Comparison of ENCODE assay signal across 25 mouse cellular contexts in the genomic region with DNA sequence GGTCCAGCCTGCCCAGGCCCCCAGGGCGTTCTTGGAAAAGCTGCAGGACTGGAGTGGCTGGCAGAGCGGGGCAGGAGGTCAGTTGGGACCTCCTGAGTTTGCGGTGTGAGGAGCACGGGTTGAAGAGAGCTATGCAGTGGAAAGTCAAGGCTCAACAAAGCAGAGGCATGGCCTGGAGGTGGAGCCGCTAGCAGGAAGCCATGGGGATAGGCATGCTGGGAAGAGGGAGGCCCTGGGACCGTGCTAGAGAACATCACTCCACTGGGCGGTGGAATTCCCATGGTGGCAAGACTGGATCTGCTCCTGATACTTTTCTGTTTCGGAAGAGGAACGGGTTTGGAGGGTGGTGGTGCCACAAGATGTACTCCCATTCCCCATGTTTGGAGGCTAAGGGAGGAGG. TPM values are rescaled to one million over a fixed set of nuclear protein-coding genes. Genes with fewer than 3 reads are reported as not detected.
A peak's percentile ranks its signal among the peaks of the same experiment; 100 is the strongest.
DNase-seq lines count a peak whose midpoint lies in the region; ATAC-seq lines count a peak whose summit lies in the region.
"Had no signal": no experiment of that assay in that cellular context is flagged by ENCODE, and none has a peak within 500 bp of the region (broad histone marks: within the 10 kb centered on the region; RNA-seq: fewer than 3 reads in every experiment).

No protein-coding gene starts in this region.

- no peak overlapping the region for H3K4me3 ChIP-seq in embryonic facial prominence, embryonic 13.5 days
- no peak overlapping the region for H3K4me3 ChIP-seq in embryonic facial prominence, embryonic 10.5 days
- no peak overlapping the region for H3K4me3 ChIP-seq in lung, embryonic 16.5 days (ENCODE audit: low read length)
- no peak overlapping the region for H3K4me3 ChIP-seq in stomach, embryonic 16.5 days (replicated peaks; ENCODE audit: low read length)
- no peak overlapping the region for H3K4me3 ChIP-seq in forebrain, embryonic 13.5 days
- H3K4me3 ChIP-seq: embryonic facial prominence, embryonic 12.5 days; erythroblast, embryonic 14.5 days; forebrain, embryonic 10.5 days; forebrain, embryonic 15.5 days; heart, adult 2 months; heart, embryonic 12.5 days; hindbrain, embryonic 10.5 days; intestine, embryonic 15.5 days had no signal

- H3K27ac ChIP-seq in embryonic facial prominence, embryonic 13.5 days = peak overlapping the region; percentile 23; the same call in 1 of the 2 replicates
- no peak overlapping the region for H3K27ac ChIP-seq in embryonic facial prominence, embryonic 10.5 days (replicated peaks)
- H3K27ac ChIP-seq in lung, embryonic 16.5 days (ENCODE audit: low read length) = peak overlapping the region; percentile 18; the same call in 1 of the 2 replicates
- peak overlapping the region; percentile 61; the same call in 1 of the 2 replicates for H3K27ac ChIP-seq in stomach, embryonic 16.5 days (ENCODE audit: low read length)
- no peak overlapping the region for H3K27ac ChIP-seq in forebrain, embryonic 13.5 days
- H3K27ac ChIP-seq: embryonic facial prominence, embryonic 12.5 days; forebrain, embryonic 10.5 days; forebrain, embryonic 15.5 days; heart, adult 2 months; hindbrain, embryonic 10.5 days; hindbrain, embryonic 14.5 days; intestine, embryonic 15.5 days had no signal

- WGBS in embryonic facial prominence, embryonic 13.5 days = 86% methylated on average over 9 of the region's 9 CpGs
- 91% methylated on average over 9 of the region's 9 CpGs for WGBS in embryonic facial prominence, embryonic 10.5 days
- WGBS in lung, embryonic 16.5 days = 86% methylated on average over 9 of the region's 9 CpGs
- WGBS in stomach, embryonic 16.5 days = 90% methylated on average over 9 of the region's 9 CpGs
- WGBS in forebrain, embryonic 13.5 days = 92% methylated on average over 9 of the region's 9 CpGs

- H3K27me3 ChIP-seq in embryonic facial prominence, embryonic 13.5 days = no peaks in the 10 kb centered on the region
- H3K27me3 ChIP-seq in embryonic facial prominence, embryonic 10.5 days (replicated peaks; ENCODE audit: low read depth, poor library complexity, severe bottlenecking) = no peaks in the 10 kb centered on the region
- H3K27me3 ChIP-seq in lung, embryonic 16.5 days (ENCODE audit: control insufficient read depth, insufficient read depth, low read depth, low read length) = no peaks in the 10 kb centered on the region
- no peaks in the 10 kb centered on the region for H3K27me3 ChIP-seq in stomach, embryonic 16.5 days (ENCODE audit: control insufficient read depth, insufficient read depth, low read length)
- H3K27me3 ChIP-seq in forebrain, embryonic 13.5 days = no peaks in the 10 kb centered on the region
- H3K27me3 ChIP-seq: embryonic facial prominence, embryonic 12.5 days; forebrain, embryonic 15.5 days; heart, embryonic 12.5 days; intestine, embryonic 15.5 days had no signal

- H3K4me1 ChIP-seq in embryonic facial prominence, embryonic 13.5 days = peaks cover 27% of the 10 kb centered on the region; the same call in 1 of the 2 replicates
- peaks cover 51% of the 10 kb centered on the region for H3K4me1 ChIP-seq in embryonic facial prominence, embryonic 10.5 days
- H3K4me1 ChIP-seq in lung, embryonic 16.5 days (replicated peaks; ENCODE audit: control insufficient read depth, insufficient read depth, low read length) = peaks cover 50% of the 10 kb centered on the region
- peaks cover 33% of the 10 kb centered on the region for H3K4me1 ChIP-seq in stomach, embryonic 16.5 days (ENCODE audit: control insufficient read depth, insufficient read depth, low read length)
- no peaks in the 10 kb centered on the region for H3K4me1 ChIP-seq in forebrain, embryonic 13.5 days
- H3K4me1 ChIP-seq: forebrain, embryonic 15.5 days had no signal

- H3K9ac ChIP-seq in embryonic facial prominence, embryonic 13.5 days = no peak overlapping the region
- no peak overlapping the region for H3K9ac ChIP-seq in lung, embryonic 16.5 days (ENCODE audit: low read length)
- no peak overlapping the region for H3K9ac ChIP-seq in stomach, embryonic 16.5 days (ENCODE audit: low read length)
- no peak overlapping the region for H3K9ac ChIP-seq in forebrain, embryonic 13.5 days
- H3K9ac ChIP-seq: embryonic facial prominence, embryonic 12.5 days; forebrain, embryonic 15.5 days; heart, embryonic 12.5 days; hindbrain, embryonic 14.5 days; intestine, embryonic 15.5 days had no signal

- no peak overlapping the region for H3K4me2 ChIP-seq in embryonic facial prominence, embryonic 13.5 days
- no peak overlapping the region for H3K4me2 ChIP-seq in lung, embryonic 16.5 days (ENCODE audit: low read depth, low read length)
- H3K4me2 ChIP-seq in stomach, embryonic 16.5 days (ENCODE audit: low read depth, low read length) = no peak overlapping the region
- H3K4me2 ChIP-seq in forebrain, embryonic 13.5 days = no peak overlapping the region
- H3K4me2 ChIP-seq: embryonic facial prominence, embryonic 12.5 days; forebrain, embryonic 15.5 days; heart, embryonic 12.5 days; hindbrain, embryonic 14.5 days; intestine, embryonic 15.5 days had no signal

- no peak for ATAC-seq in embryonic facial prominence, embryonic 13.5 days (ENCODE audit: insufficient number of reproducible peaks, insufficient read depth, low FRiP score, low TSS enrichment, low read depth)
- no peak for ATAC-seq in lung, embryonic 16.5 days (ENCODE audit: low read depth)
- no peak for ATAC-seq in stomach, embryonic 16.5 days (ENCODE audit: insufficient read depth, low FRiP score)
- ATAC-seq in forebrain, embryonic 13.5 days = no peak
- ATAC-seq: CD4-positive, CD25-positive, alpha-beta regulatory T cell, adult 4 months; forebrain, embryonic 15.5 days; intestine, embryonic 15.5 days had no signal

- H3K36me3 ChIP-seq in embryonic facial prominence, embryonic 13.5 days = peaks cover 32% of the 10 kb centered on the region
- peaks cover 36% of the 10 kb centered on the region for H3K36me3 ChIP-seq in embryonic facial prominence, embryonic 10.5 days (replicated peaks)
- H3K36me3 ChIP-seq in lung, embryonic 16.5 days (ENCODE audit: control insufficient read depth, insufficient read depth, low read length) = peaks cover 11% of the 10 kb centered on the region
- 0 out of 2 replicates have a peak, but pooled peaks cover 2% of the 10 kb centered on the region for H3K36me3 ChIP-seq in stomach, embryonic 16.5 days (ENCODE audit: control insufficient read depth, insufficient read depth, low read length)
- H3K36me3 ChIP-seq in forebrain, embryonic 13.5 days (ENCODE audit: poor library complexity, severe bottlenecking) = peaks cover 33% of the 10 kb centered on the region

- no peak for DNase-seq in embryonic facial prominence, embryonic 10.5 days (ENCODE audit: low spot score)
- DNase-seq in lung, postnatal 36 days = no peak
- DNase-seq in ZHBTc4 (ENCODE audit: low read depth, low spot score) = peak; percentile 60
- DNase-seq in ovary, postnatal 36 days (ENCODE audit: low spot score) = no peak
- DNase-seq: adrenal gland, adult 2 months; adrenal gland, postnatal 25 days; B cell, adult 2 months; cerebellum, adult 18-20 months; cerebellum, adult 9-11 months; embryo, embryonic 11 days; gastrocnemius, postnatal 14 days; heart, adult 2 months had no signal

- no peaks in the 10 kb centered on the region for H3K9me3 ChIP-seq in embryonic facial prominence, embryonic 13.5 days
- no peaks in the 10 kb centered on the region for H3K9me3 ChIP-seq in embryonic facial prominence, embryonic 10.5 days
- H3K9me3 ChIP-seq in lung, embryonic 16.5 days (ENCODE audit: control insufficient read depth, low read length) = no peaks in the 10 kb centered on the region
- no peaks in the 10 kb centered on the region for H3K9me3 ChIP-seq in stomach, embryonic 16.5 days (replicated peaks; ENCODE audit: control insufficient read depth, low read length)
- no peaks in the 10 kb centered on the region for H3K9me3 ChIP-seq in forebrain, embryonic 13.5 days (replicated peaks)
- H3K9me3 ChIP-seq: embryonic facial prominence, embryonic 12.5 days; forebrain, embryonic 10.5 days; forebrain, embryonic 15.5 days; heart, embryonic 12.5 days; hindbrain, embryonic 10.5 days; intestine, embryonic 15.5 days had no signal

RNA-seq across cellular contexts. Expression of a gene that starts 10.3 kb away (rescaled TPM):
- polyA plus RNA-seq in embryonic facial prominence, embryonic 13.5 days (2015; fragmentation: Nextera tagmentation; extraction: Ambion mirVana) = 38.0 and 42.4 TPM in 2 replicates
- 41.6 and 51.6 TPM in 2 replicates for polyA plus RNA-seq in embryonic facial prominence, embryonic 10.5 days (2016; fragmentation: Nextera tagmentation; extraction: Ambion mirVana)
- 52.7 and 55.6 TPM in 2 replicates for polyA plus RNA-seq in lung, embryonic 16.5 days (2015; fragmentation: Nextera tagmentation; extraction: Ambion mirVana)
- polyA plus RNA-seq in stomach, embryonic 16.5 days (2015; fragmentation: Nextera tagmentation; extraction: Ambion mirVana) = 33.6 and 34.4 TPM in 2 replicates
- polyA plus RNA-seq in forebrain, embryonic 13.5 days (2015; fragmentation: Nextera tagmentation; extraction: Ambion mirVana) = 91.1 and 92.9 TPM in 2 replicates

RNA-seq across cellular contexts. Expression of a gene that starts 10.9 kb away (rescaled TPM):
- 146 and 152 TPM in 2 replicates for polyA plus RNA-seq in embryonic facial prominence, embryonic 13.5 days (2015; fragmentation: Nextera tagmentation; extraction: Ambion mirVana)
- polyA plus RNA-seq in embryonic facial prominence, embryonic 10.5 days (2016; fragmentation: Nextera tagmentation; extraction: Ambion mirVana) = 156 and 170 TPM in 2 replicates
- polyA plus RNA-seq in lung, embryonic 16.5 days (2015; fragmentation: Nextera tagmentation; extraction: Ambion mirVana) = 191 and 214 TPM in 2 replicates
- 142 and 152 TPM in 2 replicates for polyA plus RNA-seq in stomach, embryonic 16.5 days (2015; fragmentation: Nextera tagmentation; extraction: Ambion mirVana)
- polyA plus RNA-seq in forebrain, embryonic 13.5 days (2015; fragmentation: Nextera tagmentation; extraction: Ambion mirVana) = 116 and 125 TPM in 2 replicates

RNA-seq across cellular contexts. Expression of a gene that starts 36.7 kb away (rescaled TPM):
- polyA plus RNA-seq in embryonic facial prominence, embryonic 13.5 days (2015; fragmentation: Nextera tagmentation; extraction: Ambion mirVana) = not detected in 2 replicates
- polyA plus RNA-seq in embryonic facial prominence, embryonic 10.5 days (2016; fragmentation: Nextera tagmentation; extraction: Ambion mirVana) = not detected in 2 replicates
- polyA plus RNA-seq in lung, embryonic 16.5 days (2015; fragmentation: Nextera tagmentation; extraction: Ambion mirVana) = not detected in 2 replicates
- not detected in 2 replicates for polyA plus RNA-seq in stomach, embryonic 16.5 days (2015; fragmentation: Nextera tagmentation; extraction: Ambion mirVana)
- polyA plus RNA-seq in forebrain, embryonic 13.5 days (2015; fragmentation: Nextera tagmentation; extraction: Ambion mirVana) = 0.48 TPM in 1 of 2 replicates, not detected in the other
- polyA plus RNA-seq: adrenal gland, adult 2 months; CD4-positive, CD25-positive, alpha-beta regulatory T cell, adult 4 months; erythroblast, embryonic 14.5 days; forebrain, embryonic 10.5 days; forebrain, embryonic 15.5 days; heart, adult 2 months; hindbrain, embryonic 14.5 days had no signal

RNA-seq across cellular contexts. Expression of a gene that starts 37.9 kb away (rescaled TPM):
- polyA plus RNA-seq in embryonic facial prominence, embryonic 13.5 days (2015; fragmentation: Nextera tagmentation; extraction: Ambion mirVana) = 0.63 and 0.84 TPM in 2 replicates
- polyA plus RNA-seq in embryonic facial prominence, embryonic 10.5 days (2016; fragmentation: Nextera tagmentation; extraction: Ambion mirVana) = 0.81 and 0.84 TPM in 2 replicates
- 0.72 and 0.78 TPM in 2 replicates for polyA plus RNA-seq in lung, embryonic 16.5 days (2015; fragmentation: Nextera tagmentation; extraction: Ambion mirVana)
- 0.36 and 0.45 TPM in 2 replicates for polyA plus RNA-seq in stomach, embryonic 16.5 days (2015; fragmentation: Nextera tagmentation; extraction: Ambion mirVana)
- 0.30 and 0.72 TPM in 2 replicates for polyA plus RNA-seq in forebrain, embryonic 13.5 days (2015; fragmentation: Nextera tagmentation; extraction: Ambion mirVana)
- polyA plus RNA-seq: adrenal gland, adult 2 months; erythroblast, embryonic 14.5 days; heart, adult 2 months had no signal

Comparison
In these comparisons a context has a peak if more than half of its experiments do, and no peak if none do; other contexts are left out.
1. H3K27ac ChIP-seq: peak in embryonic facial prominence, embryonic 13.5 days (single experiment), lung, embryonic 16.5 days (single experiment) and stomach, embryonic 16.5 days (single experiment); none in embryonic facial prominence, embryonic 10.5 days (single experiment) and forebrain, embryonic 13.5 days (single experiment).